Mouse (Mus musculus) cerebellum, adult 11-12 months (tissue): ENCODE data around the gene Fgfr2.
"Not testable (repeated sequence)": the region's sequence is repeated elsewhere in the genome, so short reads cannot be mapped to it uniquely, and the experiment has no call there.

Experiments
- DNase-seq: peaks from one replicate; pipeline ENCODE4 v3.0.0; 2022

Gene Fgfr2

GRCm38 (mm10) chr7:130472683-130473082 lies 2650.5 kb downstream of the Fgfr2 start:
- no peak for DNase-seq

GRCm38 (mm10) chr7:130471045-130471444 lies 2652.1 kb downstream of the Fgfr2 start:
- DNase-seq = no peak

DNA sequence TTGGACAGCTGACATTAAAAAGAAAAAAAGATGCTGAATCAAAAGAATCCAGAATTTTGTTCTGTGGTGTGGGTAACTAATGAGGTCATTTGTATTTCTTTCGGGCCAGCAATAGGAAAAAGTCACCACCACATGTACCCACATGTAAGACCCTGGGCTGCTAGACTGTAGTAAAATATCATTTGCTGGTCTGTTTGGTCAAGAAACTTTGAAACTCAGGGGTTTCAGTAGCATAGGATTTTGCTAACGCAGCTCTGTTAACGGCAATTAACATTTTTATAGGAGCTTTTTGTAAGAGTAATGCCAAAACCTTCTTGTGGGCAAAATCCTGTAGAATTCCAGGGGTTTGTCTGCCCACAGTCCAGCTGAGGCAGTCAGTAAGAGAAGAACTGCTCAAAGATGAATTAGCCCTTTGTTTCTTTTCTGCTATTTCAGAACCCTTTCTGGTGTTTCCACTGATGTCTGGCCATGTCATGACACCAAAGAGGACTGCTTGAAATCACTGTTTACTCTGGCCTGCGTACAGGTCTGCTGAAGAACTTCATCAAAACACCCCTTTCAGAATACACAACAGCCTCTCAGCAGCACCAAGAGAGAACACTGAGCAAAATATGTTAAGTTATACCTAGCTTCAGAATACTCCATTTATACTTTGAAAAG lies 2667.4 kb downstream of the Fgfr2 start:
- no peak for DNase-seq

DNA sequence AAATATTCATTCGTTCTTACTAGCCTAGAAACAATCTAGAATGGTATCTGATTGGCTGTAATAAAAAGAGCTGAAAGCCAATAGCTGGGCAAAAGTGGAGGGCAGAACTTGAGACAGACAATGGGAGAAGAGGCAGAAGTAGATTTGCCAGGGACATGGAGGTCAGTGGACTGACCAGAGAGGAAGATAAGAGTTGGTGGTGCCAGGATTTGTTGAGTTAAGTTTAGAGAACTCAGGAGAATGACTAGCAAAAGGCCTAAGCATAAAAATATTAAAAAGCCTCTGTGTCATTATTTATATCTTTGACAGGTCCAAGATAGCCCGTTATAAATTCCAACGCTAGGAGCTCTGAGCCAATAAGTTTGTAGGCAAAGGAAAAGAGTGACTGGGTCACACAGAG lies 2668.9 kb downstream of the Fgfr2 start:
- DNase-seq = no peak

- DNase-seq = no peak
These were observed 2687.4 kb downstream of the Fgfr2 start for GRCm38 (mm10) chr7:130435776-130436175.

DNA sequence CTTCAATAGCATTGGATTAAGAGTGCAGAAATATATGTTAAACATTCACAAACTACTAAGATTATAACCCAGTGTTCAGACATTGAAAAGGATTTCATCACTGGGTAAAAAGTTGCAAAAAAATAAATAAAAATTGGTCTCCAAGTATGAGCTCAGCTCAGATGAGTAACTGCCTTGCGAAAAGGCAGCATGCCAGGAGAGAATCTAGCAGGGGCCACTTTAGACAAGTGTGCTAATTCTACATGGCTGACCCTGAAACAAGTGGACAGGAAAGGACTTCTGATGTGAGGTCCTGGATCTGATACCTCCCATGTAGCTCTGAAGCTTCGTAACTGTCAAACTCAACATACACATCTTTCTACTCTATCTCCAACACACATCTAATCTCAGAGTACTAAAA lies 2691.0 kb downstream of the Fgfr2 start:
- DNase-seq = no peak

DNA sequence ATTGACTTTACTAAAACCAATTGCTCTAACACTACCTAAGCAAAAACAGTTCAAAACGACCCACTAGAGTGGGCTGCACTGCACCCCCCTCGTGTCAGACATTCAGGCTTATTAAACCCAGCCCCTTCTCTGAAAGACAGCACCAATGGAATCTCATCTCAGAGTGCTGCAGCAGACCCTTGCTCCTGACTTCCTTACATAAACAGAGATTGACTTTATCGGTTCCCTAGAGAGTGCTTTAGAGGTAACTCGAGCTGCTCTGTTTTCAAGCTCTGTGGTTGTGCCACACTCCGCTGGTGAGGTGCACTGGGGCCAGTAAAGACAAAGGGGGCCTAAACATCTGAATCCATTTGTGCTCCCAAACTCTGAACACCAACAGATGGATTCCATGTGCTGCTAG lies 2696.6 kb downstream of the Fgfr2 start:
- DNase-seq = no peak

- DNase-seq = no peak
These were observed 2697.2 kb downstream of the Fgfr2 start for GRCm38 (mm10) chr7:130425991-130426390.

- no peak for DNase-seq
These were observed 2703.2 kb downstream of the Fgfr2 start for GRCm38 (mm10) chr7:130419961-130420360.

DNA sequence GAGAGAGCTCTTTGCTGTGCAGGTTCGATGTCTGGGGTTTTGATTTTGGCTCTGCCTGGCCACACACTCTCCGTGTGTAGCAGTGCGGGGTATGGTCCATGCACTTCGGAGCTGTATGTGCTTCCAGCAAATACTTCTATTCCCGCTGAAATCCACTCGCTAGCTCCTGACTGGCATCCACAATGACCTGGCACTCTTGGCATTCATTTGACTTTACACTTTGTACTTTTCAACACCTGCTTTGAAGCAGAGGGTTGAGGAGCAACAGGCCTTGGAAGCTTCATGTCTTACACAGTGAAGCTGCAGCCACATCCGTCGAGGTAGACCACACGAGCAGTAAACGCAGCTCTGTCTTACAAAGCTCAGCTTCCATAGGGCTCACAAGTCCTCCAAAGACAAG lies 2715.5 kb downstream of the Fgfr2 start:
- no peak for DNase-seq

DNA sequence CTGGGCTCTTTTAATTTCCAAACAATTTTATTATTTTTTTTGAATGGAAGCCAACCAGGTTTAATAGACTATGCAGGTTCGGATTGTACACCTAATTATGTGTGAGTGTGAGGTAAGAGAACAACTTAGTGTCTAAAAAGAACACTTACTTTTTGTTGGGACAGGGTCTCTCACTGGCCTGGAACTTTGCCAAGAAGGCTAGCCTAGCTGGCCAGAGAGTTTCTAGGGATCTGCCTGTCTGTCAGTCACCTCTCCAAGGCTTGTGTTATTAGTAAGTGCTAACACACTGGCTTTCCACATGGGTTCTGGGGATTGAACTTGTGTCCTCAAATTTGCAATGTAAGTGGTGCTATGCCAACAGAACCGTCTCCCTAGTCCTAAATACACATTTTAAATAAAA lies 2719.8 kb downstream of the Fgfr2 start:
- DNase-seq = no peak

DNA sequence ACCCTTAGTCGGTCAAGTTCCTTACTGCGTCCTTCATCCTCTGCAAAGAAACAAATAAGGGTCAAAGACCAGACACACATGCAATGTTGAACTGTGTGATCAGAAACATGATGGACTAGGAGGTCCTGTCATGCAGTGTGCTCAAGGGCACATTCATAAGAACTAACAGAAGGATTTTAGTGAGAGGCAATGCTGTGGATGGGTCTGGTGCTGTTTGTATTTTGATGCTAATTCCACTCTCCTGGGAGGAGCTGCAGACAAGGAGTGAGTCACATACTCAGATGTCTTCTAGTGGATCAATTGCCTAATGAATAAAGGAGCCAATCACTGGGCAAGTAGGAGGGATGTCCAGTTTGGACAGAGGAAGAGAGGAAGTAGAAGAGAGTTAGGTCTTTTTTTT lies 2728.5 kb downstream of the Fgfr2 start:
- no peak for DNase-seq

DNA sequence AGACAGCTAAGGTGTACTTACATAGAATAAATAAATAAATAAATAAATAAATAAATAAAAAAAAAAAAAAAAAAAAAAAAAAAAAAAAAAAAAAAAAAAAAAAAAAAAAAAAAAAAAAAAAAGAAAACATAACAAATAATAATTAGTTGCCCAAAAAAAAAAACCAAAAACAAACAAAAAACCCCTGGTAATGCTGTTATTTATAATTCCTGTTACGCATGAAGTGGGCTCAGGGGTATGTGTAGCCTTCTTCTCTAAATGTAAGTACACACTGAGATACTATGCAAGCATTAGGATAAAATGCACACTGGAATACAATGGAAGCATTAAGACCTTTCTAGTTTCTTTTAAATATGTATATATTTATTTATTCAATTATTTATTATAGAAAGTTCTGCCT lies 2733.1 kb downstream of the Fgfr2 start:
- not testable (repeated sequence) for DNase-seq

GRCm38 (mm10) chr7:130386308-130386707 lies 2736.8 kb downstream of the Fgfr2 start:
- DNase-seq = no peak

- no peak for DNase-seq
These were observed 2737.3 kb downstream of the Fgfr2 start for GRCm38 (mm10) chr7:130385732-130386294.

DNA sequence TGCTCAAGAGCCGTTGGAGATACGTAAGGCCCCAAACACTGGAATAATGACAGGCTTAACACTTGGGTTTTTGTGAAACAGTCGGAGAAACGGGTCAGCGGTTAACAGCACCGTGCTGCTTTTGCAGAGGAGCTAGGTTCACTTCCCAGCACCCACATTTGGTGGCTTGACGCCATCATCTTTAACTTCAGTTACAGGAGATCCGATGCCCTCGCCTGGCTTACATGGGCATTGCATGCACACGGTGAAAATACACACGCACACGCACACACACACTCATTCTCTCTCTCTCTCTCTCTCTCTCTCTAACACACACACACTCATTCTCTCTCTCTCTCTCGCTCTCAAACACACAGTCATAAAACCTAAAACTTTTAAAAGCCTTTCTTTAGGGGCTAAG lies 2741.0 kb downstream of the Fgfr2 start:
- DNase-seq = no peak

DNA sequence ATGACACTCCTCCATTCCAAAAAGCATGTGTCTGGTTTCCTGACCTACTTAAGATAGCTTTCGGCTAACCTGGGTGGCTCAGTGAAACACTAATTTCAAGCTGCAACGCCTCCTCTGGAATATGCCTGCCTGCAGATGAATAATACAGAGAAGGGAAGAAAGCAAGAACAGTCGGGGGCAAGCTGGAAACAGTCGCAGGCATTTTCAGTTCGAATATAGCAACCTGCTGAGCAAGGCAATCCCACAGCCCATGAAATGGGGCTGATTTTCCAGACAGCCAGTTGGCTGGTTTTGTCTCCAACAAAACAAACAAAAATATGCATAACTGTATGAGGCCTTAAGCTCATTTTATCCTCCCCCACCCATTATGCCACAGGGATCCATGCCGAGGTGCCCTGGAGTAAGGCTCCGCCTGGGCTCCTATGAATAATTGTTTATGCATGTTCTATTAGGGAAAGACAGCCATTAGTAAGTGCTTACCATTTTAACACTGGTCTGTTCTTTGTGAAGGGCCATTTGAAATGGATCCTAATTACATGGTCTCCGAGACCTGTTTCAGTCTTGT lies 2741.7 kb downstream of the Fgfr2 start:
- DNase-seq = no peak

DNA sequence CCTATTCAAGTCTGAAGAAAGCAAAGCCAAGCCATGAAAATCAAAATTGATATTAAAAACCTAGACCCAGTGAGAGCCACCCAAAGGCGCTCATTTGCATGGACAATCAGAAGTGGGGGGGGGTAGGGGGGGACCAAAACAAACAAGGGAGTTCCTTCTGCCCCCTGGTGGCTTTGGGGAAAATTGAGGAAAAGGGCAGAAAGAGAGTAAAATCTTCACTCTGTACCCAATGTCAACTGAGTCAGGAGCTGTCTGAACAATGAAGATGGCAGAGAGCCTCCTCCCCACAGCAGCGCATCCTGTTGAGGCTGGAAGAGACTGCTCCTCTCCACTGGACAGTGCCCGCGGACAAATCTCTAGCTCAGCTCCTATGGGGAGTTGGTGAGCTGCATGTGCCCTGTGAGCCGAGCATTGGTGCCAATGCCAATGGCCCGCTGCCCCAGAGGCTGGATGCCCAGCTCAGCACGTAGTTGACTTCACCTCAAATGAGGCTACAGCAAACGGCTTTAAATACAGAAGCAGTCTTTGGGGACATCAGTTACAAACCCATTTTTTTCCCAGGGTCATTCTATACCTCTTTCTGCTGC lies 2742.3 kb downstream of the Fgfr2 start:
- peak; percentile 82 for DNase-seq

DNA sequence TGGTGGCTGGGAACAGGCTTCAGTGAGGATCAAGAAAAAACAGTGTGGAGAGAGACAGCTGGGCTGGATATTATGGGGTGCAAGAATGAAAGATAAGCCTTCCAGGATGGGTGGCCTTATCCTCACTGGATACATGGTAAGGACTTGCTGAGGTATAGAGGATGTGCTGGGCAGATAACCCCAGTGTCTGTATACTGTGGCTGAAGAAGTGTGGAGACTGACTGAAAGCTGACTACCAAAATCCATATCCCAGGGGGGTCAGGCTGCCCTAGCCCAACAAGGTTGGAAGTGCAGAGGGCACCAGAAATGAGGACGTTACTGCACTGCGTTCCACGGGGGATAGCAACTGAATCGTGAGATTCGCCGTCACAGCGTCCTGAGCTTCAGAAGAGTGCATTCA lies 2742.8 kb downstream of the Fgfr2 start:
- no peak for DNase-seq

DNA sequence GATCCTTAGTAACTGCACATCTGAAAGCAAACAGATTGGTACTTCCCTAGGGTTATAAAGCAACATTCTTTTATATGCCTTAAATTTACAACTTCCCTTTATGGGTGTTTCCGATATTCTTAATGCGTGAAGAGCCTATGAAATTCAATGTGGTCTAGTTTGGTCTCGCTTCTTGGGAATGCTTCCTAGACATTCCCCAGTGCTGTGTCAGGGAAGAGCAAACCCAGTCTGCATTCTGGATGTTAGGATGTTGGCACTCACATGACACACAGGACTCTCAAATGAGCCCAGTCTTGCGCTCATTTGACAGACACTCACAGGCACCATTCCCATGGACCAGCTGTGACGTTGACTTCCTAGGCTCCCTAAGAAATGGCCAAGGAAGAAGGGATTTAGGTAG lies 2743.3 kb downstream of the Fgfr2 start:
- DNase-seq = no peak

DNA sequence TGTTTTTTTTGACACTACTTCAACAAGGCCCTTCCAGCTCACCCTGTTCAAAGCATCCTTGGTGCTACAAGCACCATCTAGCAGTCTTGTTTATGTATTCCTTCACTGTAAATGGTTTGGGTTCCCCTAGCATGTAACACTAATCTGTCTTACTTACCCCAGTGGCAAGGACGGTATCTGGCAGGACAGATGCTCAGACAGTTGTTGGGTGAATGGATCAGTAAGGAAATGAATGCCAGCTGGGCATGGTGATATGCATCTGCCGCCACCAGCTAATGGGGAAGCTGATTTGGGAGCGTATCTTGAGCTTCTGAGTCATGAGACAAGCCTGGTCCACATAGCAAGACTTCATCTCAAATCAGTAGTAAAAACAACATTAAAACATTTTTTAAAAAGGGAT lies 2744.8 kb downstream of the Fgfr2 start:
- DNase-seq = no peak

GRCm38 (mm10) chr7:130374311-130374710 lies 2748.8 kb downstream of the Fgfr2 start:
- no peak for DNase-seq

GRCm38 (mm10) chr7:130368827-130369641 lies 2754.1 kb downstream of the Fgfr2 start:
- no peak for DNase-seq
